Mouse (Mus musculus): ENCODE data around the gene Hadh. TPM values are rescaled to one million over a fixed set of nuclear protein-coding genes. Genes with fewer than 3 reads are reported as not detected.

Hadh gene
- total RNA-seq, 2 experiments from 2014 or later = 8.7 to 13.8 TPM

GRCm38 (mm10) chr3:131237785-131238633 is 33.9 kb downstream of the Hadh start:
- no peak for ATAC-seq (replicated peaks; ENCODE audit: low FRiP score, poor library complexity, severe bottlenecking)

DNA sequence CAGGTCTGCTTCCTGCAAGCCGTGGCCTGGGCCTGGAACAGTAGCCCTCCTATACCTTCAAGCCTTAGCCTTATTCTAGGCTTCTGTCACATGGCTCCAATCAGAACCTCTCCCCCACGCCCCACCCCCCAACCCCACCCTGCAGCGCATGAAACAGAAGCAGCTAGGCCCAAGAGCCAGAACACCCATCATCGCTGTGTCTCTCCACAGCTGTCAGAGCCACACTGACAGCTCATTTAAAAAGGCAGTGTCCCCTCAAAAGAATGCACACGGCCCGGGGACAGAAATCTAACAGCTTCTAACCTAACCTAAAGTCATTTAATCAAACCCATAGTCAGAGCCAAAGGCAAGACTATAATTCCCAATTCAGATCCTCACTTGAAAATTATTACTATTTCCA is 34.8 kb downstream of the Hadh start:
- ATAC-seq (replicated peaks; ENCODE audit: low FRiP score, poor library complexity, severe bottlenecking) = no peak

- no peak for ATAC-seq (replicated peaks; ENCODE audit: low FRiP score, poor library complexity, severe bottlenecking)
Measured at GRCm38 (mm10) chr3:131228083-131228482, 43.8 kb downstream of the Hadh start.

- no peak for ATAC-seq (replicated peaks; ENCODE audit: low FRiP score, poor library complexity, severe bottlenecking)
Measured at GRCm38 (mm10) chr3:131218636-131219390, 53.1 kb downstream of the Hadh start.

GRCm38 (mm10) chr3:131214841-131215240 is 57.1 kb downstream of the Hadh start:
- ATAC-seq (replicated peaks; ENCODE audit: low FRiP score, poor library complexity, severe bottlenecking) = no peak

GRCm38 (mm10) chr3:131214060-131214658 is 57.7 kb downstream of the Hadh start:
- ATAC-seq (replicated peaks; ENCODE audit: low FRiP score, poor library complexity, severe bottlenecking) = no peak

GRCm38 (mm10) chr3:131212200-131212599 is 59.7 kb downstream of the Hadh start:
- no peak for ATAC-seq (replicated peaks; ENCODE audit: low FRiP score, poor library complexity, severe bottlenecking)

DNA sequence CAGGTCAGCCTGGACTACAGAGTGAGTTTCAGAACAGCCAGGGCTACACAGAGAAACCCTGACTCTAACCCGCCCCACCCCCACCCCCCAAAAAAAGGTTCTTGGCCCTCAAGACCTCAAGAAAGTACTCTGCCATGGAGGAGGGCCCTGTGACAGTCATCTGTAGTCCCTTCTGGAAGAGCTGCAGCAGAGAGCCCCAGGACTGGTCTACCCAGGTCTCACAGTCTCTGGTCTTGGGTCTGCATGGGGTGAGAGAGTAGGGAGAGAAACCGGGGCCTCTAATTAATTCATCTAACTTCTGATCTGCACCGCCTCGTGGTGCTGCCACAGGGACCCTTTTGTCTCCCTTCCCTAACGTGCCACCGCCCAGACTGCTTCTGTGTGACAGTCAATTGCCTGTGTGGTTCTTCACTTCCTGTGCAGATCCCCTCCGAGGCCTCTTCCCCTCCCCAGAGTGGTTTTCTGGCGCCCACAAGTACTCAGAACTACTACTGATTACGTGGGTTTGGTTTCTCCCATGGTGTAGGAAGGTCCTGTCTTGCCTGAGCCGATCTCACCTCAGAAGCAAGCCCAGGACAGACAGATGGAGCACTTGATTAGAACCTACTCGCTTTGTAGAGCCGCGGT is 63.5 kb downstream of the Hadh start:
- no peak for ATAC-seq (replicated peaks; ENCODE audit: low FRiP score, poor library complexity, severe bottlenecking)

- no peak for ATAC-seq (replicated peaks; ENCODE audit: low FRiP score, poor library complexity, severe bottlenecking)
Measured at GRCm38 (mm10) chr3:131207846-131208245, 64.1 kb downstream of the Hadh start.

DNA sequence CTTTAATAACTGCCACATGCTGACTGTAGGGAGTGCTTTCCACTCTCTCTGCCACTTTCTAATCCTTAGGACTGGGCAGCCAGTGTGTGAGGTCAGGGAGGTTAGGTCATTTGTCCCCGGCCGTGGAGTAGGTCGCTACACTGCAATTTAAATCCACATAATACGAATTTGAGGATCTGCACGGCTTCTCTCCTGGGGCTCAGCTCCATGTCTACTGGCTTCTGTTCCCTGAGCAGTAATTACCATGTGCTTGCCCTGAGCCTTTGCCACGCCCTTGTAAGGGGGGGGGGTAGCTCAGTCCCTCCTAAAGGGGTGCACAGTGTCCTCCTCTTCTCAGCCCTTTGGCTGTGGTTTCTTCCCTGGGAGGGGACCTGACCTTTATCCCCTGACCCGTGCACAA is 69.6 kb downstream of the Hadh start:
- ATAC-seq (replicated peaks; ENCODE audit: low FRiP score, poor library complexity, severe bottlenecking) = no peak

- no peak for ATAC-seq (replicated peaks; ENCODE audit: low FRiP score, poor library complexity, severe bottlenecking)
Measured at GRCm38 (mm10) chr3:131199590-131200288, 72.2 kb downstream of the Hadh start.

DNA sequence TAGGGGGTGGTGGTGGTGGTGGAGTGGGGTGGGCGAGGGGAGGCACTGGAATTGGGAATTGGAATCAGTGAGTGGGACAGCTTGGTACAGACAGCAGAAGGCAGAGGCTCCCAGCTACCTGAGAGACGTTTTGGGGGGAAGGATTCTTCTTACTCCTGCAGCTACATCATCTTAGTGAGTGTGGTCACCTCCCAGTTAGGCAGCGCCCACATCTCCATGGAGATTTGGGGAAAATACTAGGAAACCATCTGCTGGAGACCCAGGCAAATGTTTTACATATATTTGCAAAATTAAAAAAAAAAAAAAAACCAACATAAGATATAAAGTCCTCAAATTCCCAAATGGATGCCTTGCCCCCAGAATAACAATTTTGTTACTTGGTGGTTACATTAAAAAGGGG is 72.9 kb downstream of the Hadh start:
- no peak for ATAC-seq (replicated peaks; ENCODE audit: low FRiP score, poor library complexity, severe bottlenecking)

DNA sequence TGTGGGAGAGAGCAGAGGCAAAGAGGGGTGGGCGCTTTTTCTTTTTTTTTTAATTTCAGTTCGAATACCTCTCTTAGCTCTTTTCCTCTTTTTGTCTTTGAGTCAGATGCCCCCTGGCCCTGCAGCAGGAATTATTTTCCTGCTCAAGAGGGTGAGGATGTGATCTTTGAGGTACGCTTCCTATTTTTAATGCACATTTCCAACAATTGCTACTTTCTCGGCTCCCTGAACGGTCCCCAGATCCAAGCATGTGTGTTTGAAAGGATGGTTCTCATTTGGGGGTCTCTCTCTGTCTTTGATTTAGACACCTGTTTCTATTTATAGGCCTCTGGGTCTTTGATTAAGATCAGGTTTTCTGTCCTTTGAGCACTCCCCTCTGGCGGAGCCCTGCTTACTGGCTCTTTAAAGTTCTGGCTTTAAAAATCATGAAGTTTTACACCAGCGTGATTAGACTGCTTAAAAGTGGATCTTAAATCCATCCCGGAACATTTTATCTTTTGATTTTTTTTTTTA is 75.3 kb downstream of the Hadh start:
- ATAC-seq (replicated peaks; ENCODE audit: low FRiP score, poor library complexity, severe bottlenecking) = no peak

GRCm38 (mm10) chr3:131196050-131196449 is 75.9 kb downstream of the Hadh start:
- no peak for ATAC-seq (replicated peaks; ENCODE audit: low FRiP score, poor library complexity, severe bottlenecking)

- no peak for ATAC-seq (replicated peaks; ENCODE audit: low FRiP score, poor library complexity, severe bottlenecking)
Measured at GRCm38 (mm10) chr3:131191454-131191853, 80.4 kb downstream of the Hadh start.

- ATAC-seq (replicated peaks; ENCODE audit: low FRiP score, poor library complexity, severe bottlenecking) = no peak
Measured at GRCm38 (mm10) chr3:131190671-131191367, 81.1 kb downstream of the Hadh start.

DNA sequence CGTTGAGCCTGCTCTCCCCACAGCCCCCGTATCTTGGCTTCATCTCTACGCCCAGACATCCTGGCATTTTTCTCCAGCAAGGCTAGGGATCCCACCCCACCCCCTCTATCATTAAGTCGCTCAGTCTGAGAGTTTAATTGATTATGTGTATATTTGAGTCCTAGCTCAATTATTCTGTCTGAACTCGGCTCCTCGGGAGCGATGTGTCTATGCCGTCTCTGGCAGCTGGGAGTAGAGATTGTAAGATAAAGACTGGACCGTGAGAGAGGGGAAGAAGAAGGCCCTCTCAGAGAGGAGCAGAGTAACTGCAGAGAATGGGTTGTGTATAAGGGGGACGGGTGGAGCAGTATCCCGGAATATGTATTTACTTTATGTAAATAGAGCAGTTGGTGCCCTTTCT is 81.7 kb downstream of the Hadh start:
- no peak for ATAC-seq (replicated peaks; ENCODE audit: low FRiP score, poor library complexity, severe bottlenecking)

DNA sequence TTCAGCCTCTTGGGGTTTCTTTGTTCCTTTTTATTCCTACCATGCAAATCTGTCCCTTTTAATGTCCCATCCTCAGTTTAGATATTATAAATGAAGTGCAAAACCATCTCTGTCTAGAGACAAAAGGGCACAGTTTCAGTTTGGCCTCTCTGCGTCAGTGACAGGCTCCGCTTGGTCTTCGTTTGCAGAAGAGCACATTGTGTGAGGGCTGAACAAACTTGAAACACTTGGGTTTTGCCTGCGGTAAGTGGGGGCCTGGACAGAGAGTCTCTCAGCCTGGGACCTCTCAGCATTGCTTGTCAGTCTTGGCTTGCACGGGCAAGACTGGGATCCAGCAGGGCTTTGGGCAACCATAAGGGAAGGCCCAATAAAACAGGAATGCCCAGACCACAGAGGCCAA is 85.7 kb downstream of the Hadh start:
- no peak for ATAC-seq (replicated peaks; ENCODE audit: low FRiP score, poor library complexity, severe bottlenecking)
